Mouse (Mus musculus) heart, embryonic 14.5 days (tissue): Measurements from ENCODE around the gene Slc18a3. TPM values are rescaled to one million over a fixed set of nuclear protein-coding genes. Genes with fewer than 3 reads are reported as not detected.
A peak's percentile ranks its signal among the peaks of the same experiment; 100 is the strongest.

Experiments used
- ATAC-seq: fragments of 200-750 bp; cut with Nextera tagmentation; 2 replicates; pipeline ENCODE4 v1.8.0; 2017; ENCODE audit warnings: low read depth, moderate TSS enrichment; ENCODE audit not compliant: insufficient number of reproducible peaks, insufficient read depth, low FRiP score
- H3K27ac ChIP-seq, 2 experiments: fragments of 200-500 bp in 1 of 2; fragments of 300-500 bp in 1 of 2; sonication (generic) in 1 of 2; replicated peaks in 1 of 2; 2 replicates each; pipeline ENCODE4 v1.5.1; 2012 to 2014; ENCODE audit warnings: low read depth in 2 of 2, low read length in 2 of 2, control low read depth in 1 of 2, mild to moderate bottlenecking in 1 of 2, mixed read lengths in 1 of 2; ENCODE audit not compliant: control insufficient read depth in 1 of 2, insufficient read depth in 1 of 2
- H3K27me3 ChIP-seq: fragments of 300-500 bp; sonication (generic); 2 replicates; pipeline ENCODE4 v1.6.1; 2014; ENCODE audit warnings: mild to moderate bottlenecking, low read length, control low read depth; ENCODE audit not compliant: control insufficient read depth, insufficient read depth
- H3K36me3 ChIP-seq: fragments of 300-500 bp; sonication (generic); 2 replicates; pipeline ENCODE4 v1.6.1; 2014; ENCODE audit warnings: mild to moderate bottlenecking, control low read depth, low read length, mixed read lengths; ENCODE audit not compliant: control insufficient read depth, insufficient read depth
- H3K4me1 ChIP-seq, 2 experiments: fragments of 200-500 bp in 1 of 2; fragments of 300-500 bp in 1 of 2; sonication (generic) in 1 of 2; 2 replicates each; pipeline ENCODE4 v1.6.1; 2012 to 2014; ENCODE audit warnings: low read length in 2 of 2, control low read depth in 1 of 2, mixed read lengths in 1 of 2; ENCODE audit not compliant: control insufficient read depth in 2 of 2, insufficient read depth in 2 of 2
- H3K4me2 ChIP-seq: fragments of 300-500 bp; sonication (generic); 2 replicates; pipeline ENCODE4 v1.6.1; 2014; ENCODE audit warnings: mild to moderate bottlenecking, low read length
- H3K4me3 ChIP-seq, 2 experiments: fragments of 200-500 bp in 1 of 2; fragments of 300-500 bp in 1 of 2; sonication (generic) in 1 of 2; 2 replicates each; pipeline ENCODE4 v1.5.1; 2012 to 2014; ENCODE audit warnings: low read length in 2 of 2, mild to moderate bottlenecking in 2 of 2, control low read depth in 1 of 2, low read depth in 1 of 2, moderate library complexity in 1 of 2; ENCODE audit not compliant: control insufficient read depth in 1 of 2, insufficient read depth in 1 of 2
- H3K9ac ChIP-seq: fragments of 300-500 bp; sonication (generic); 2 replicates; pipeline ENCODE4 v1.6.1; 2014; ENCODE audit warnings: mild to moderate bottlenecking, low read length
- H3K9me3 ChIP-seq: fragments of 300-500 bp; sonication (generic); 2 replicates; pipeline ENCODE4 v1.6.1; 2016; ENCODE audit warnings: low read length, control low read depth; ENCODE audit not compliant: control insufficient read depth
- WGBS: fragments of 180-500 bp; shearing (Covaris S2); extraction: QIAGEN DNeasy Blood & Tissue Kit; methylation state at CpG from one replicate; pipeline ENCODE4 v1.1.7; 2014; 5-methylcytosine and 5-hydroxymethylcytosine counted together
- polyA plus RNA-seq: library from polyadenylated mRNA; unstranded; fragments of >200 nt; fragmentation: Nextera tagmentation; extraction: Ambion mirVana; gene quantifications from 2 replicates; pipeline ENCODE4 v1.2.1, GENCODE M21; 2014

Gene Slc18a3
- polyA plus RNA-seq = 0.11 and 0.82 TPM in 2 replicates

DNA sequence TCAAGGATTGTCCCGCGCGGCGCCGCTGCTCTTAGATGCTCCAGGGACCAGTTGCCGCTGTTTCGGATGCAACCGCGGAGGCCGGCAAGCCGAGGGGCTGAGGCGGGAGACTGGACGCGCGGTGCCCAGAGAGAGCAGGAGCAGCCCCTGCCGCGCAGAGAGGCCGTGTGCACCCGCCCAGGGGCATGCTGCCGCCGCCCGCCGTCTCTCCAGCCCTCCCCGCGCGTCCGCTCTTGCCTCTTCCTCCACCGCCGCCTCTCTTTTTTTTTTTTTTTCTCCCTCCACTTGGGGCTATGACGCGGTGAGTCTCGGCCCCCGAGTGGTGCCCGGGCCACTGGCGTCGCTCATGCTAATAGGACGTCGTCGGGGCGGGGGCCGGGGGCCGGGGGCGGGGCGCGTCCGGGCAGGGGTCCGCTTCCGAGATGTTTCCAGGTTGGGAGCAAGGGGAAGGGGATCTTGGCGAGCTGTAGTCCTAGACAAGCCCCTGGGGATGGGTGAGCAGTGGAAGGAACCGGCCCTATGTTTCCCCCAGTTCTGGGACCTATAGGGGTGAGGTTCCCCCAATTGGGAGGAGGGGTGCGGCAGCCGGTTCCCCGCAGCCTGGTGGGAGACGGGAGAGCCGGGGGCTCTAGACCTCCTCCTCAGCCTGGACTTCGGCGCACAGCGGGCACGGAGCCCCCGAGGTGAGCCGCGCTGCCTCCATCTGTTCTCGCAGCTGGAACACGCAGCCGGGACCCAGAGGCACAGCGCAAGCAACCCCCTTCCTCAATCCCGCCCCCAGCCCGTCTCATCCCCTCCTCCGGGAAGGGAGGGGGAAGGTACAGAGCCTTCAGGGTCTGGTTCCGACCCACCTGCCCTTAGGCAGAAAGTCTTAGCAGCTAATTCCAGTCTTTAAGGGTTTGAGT, at the start of gene Slc18a3:
Gene Slc18a3 (minus strand): TSS at position 250 of the 905 bp plus-strand sequence.
- H3K9me3 ChIP-seq = no peaks in the 10 kb centered on the region
- under 1% methylated on average over 65 of the region's 70 CpGs for WGBS
- ATAC-seq = no peak
- peaks cover 0 to 15% of the 10 kb centered on the region in 2 experiments; a peak in 3 of 4 replicates for H3K4me1 ChIP-seq
- peaks cover 90% of the 10 kb centered on the region for H3K27me3 ChIP-seq
- peak within 1 kb of the TSS; percentile 23 to 34 for H3K4me3 ChIP-seq
- H3K36me3 ChIP-seq = no peaks in the 10 kb centered on the region
- no peak within 1 kb of the TSS for H3K27ac ChIP-seq
- H3K4me2 ChIP-seq = peak within 1 kb of the TSS; percentile 65
- no peak within 1 kb of the TSS for H3K9ac ChIP-seq

- H3K9me3 ChIP-seq = no peaks in the 10 kb centered on the region
- peak within 1 kb of the TSS; percentile 59 to 71; a peak in 3 of 4 replicates for H3K27ac ChIP-seq
- H3K9ac ChIP-seq = peak within 1 kb of the TSS; percentile 77
- peaks cover 6 to 8% of the 10 kb centered on the region in 2 experiments; a peak in 3 of 4 replicates for H3K4me1 ChIP-seq
- ATAC-seq = peak; percentile 91
- peak within 1 kb of the TSS; percentile 71 to 76 for H3K4me3 ChIP-seq
- WGBS = under 1% methylated on average over 62 of the region's 62 CpGs
- H3K27me3 ChIP-seq = no peaks in the 10 kb centered on the region
- peak within 1 kb of the TSS; percentile 94 for H3K4me2 ChIP-seq
- H3K36me3 ChIP-seq = peaks cover 18% of the 10 kb centered on the region
Observed at GRCm38 (mm10) chr14:32513336-32514032, 48.8 kb upstream of the Slc18a3 start, which contains the start of gene Ercc6. TSS of gene Ercc6 (plus strand) at chr14:32513521.

GRCm38 (mm10) chr14:32512912-32513311, 48.3 kb upstream of the Slc18a3 start:
- ATAC-seq = no peak
- Histone ChIP-seq H3K4me2 (peak overlapping the region; percentile 94), H3K36me3 (peaks cover 14% of the 10 kb centered on the region), H3K27ac (no peak overlapping the region), H3K9ac (no peak overlapping the region), H3K4me1 (peaks cover 6 to 8% of the 10 kb centered on the region in 2 experiments; a peak in 3 of 4 replicates), H3K9me3 (no peaks in the 10 kb centered on the region), H3K4me3 (peak overlapping the region; percentile 71 to 76; a peak in 2 of 4 replicates), H3K27me3 (no peaks in the 10 kb centered on the region)
- 43% methylated on average over 9 of the region's 9 CpGs for WGBS

GRCm38 (mm10) chr14:32509443-32509961, 44.9 kb upstream of the Slc18a3 start:
- peaks cover 3 to 8% of the 10 kb centered on the region in 2 experiments; a peak in 3 of 4 replicates for H3K4me1 ChIP-seq
- no peak overlapping the region for H3K4me3 ChIP-seq
- H3K9ac ChIP-seq = no peak overlapping the region
- H3K27me3 ChIP-seq = no peaks in the 10 kb centered on the region
- H3K36me3 ChIP-seq = no peaks in the 10 kb centered on the region
- H3K9me3 ChIP-seq = no peaks in the 10 kb centered on the region
- 72% methylated on average over 6 of the region's 6 CpGs for whole genome bisulfite sequencing
- ATAC-seq = no peak
- no peak overlapping the region for H3K27ac ChIP-seq
- H3K4me2 ChIP-seq = no peak overlapping the region

DNA sequence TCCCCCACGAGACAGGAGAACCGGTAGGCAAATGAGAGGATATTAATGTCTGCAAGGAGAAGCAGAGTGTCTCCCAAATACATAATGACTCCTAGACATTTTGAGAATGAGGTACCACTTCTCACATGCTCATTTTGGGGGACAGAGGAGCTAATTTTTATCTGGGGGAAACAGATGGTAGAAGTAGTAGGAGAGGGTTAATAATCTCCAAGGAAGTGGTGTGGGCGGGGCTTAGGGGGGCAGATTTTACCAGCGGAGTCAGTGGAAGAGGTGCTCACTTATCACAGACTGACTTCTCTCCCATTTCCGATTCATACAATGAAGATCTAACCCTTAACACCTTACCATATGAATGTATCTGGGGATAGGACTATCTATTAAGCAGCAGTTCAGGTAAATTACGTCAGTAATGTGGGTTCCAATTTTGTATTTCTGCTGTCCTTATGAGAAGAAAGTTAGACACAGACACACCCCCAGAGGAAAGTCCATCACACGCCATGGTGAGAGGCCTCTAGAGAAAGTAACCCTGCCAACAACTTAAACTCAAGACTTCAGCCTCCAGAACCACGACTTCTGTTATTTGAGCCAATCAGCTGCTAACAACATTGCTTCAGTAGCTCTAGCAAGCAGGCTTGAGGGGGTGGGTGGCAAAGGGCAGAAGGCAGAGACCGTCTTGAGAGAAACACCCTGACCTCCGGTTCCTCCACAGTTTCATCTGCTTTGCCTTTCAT, 43.6 kb upstream of the Slc18a3 start:
- Histone ChIP-seq H3K4me3 (no peak overlapping the region), H3K4me1 (peaks cover 3% of the 10 kb centered on the region in 2 experiments; a peak in 2 of 4 replicates), H3K27me3 (no peaks in the 10 kb centered on the region), H3K9ac (no peak overlapping the region), H3K4me2 (no peak overlapping the region), H3K9me3 (no peaks in the 10 kb centered on the region), H3K27ac (no peak overlapping the region), H3K36me3 (no peaks in the 10 kb centered on the region)
- ATAC-seq = no peak
- WGBS = 48% methylated on average over 10 of the region's 10 CpGs

DNA sequence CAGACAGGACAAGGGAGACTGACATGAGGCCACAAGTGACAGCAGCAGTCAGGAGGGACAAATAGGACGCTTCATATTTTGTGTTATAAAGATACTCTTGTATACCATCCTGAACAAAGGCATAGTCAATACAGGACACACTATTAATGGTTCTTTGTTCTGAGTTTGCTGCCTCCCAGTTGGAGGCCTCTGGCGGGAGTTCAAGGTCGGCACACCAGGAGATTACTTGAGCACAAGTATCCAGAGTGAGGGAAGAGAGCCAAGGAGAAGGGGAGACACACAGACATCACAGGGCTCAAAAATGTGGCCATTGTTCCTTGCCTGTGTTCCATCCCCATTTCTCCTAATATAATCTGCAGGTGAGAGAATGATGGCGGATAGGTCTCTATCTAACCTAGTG, 42.6 kb upstream of the Slc18a3 start:
- H3K9ac ChIP-seq = no peak overlapping the region
- WGBS = 85% methylated on average over 4 of the region's 4 CpGs
- no peaks in the 10 kb centered on the region for H3K4me1 ChIP-seq

DNA sequence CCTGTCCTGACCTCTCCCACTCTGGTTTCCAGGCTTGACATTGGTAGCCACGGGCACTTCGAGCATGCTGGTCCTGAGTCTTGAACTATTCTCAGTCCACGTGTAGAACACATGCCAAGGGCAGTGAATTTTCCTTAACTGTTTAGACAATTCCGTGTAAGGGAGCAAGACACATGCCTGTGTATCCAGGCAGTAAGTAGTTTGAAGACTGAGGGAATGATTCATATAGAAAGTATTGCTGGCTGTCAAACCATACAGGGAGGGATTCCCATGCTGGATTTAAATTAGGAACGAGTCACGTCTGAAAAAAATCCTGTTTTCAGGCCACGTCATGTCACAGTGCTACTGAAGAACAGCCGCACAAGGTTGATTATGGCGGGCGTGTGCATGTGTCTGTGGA, 41.7 kb upstream of the Slc18a3 start:
- no peak overlapping the region for H3K27ac ChIP-seq
- H3K9me3 ChIP-seq = no peaks in the 10 kb centered on the region
- H3K4me3 ChIP-seq = no peak overlapping the region
- no peaks in the 10 kb centered on the region for H3K27me3 ChIP-seq
- no peak overlapping the region for H3K4me2 ChIP-seq
- H3K36me3 ChIP-seq = no peaks in the 10 kb centered on the region
- no peak for ATAC-seq
- H3K4me1 ChIP-seq = no peaks in the 10 kb centered on the region
- no peak overlapping the region for H3K9ac ChIP-seq
- WGBS = 81% methylated on average over 10 of the region's 10 CpGs

More for the DNA sequence above, 42.6 kb upstream of the Slc18a3 start:
- ATAC-seq = no peak
- no peak overlapping the region for H3K27ac ChIP-seq
- no peaks in the 10 kb centered on the region for H3K27me3 ChIP-seq
- H3K9me3 ChIP-seq = no peaks in the 10 kb centered on the region
- no peak overlapping the region for H3K4me3 ChIP-seq
- H3K4me2 ChIP-seq = no peak overlapping the region
- no peaks in the 10 kb centered on the region for H3K36me3 ChIP-seq
